Mouse (Mus musculus): ENCODE results near the gene Wdtc1.

DNA sequence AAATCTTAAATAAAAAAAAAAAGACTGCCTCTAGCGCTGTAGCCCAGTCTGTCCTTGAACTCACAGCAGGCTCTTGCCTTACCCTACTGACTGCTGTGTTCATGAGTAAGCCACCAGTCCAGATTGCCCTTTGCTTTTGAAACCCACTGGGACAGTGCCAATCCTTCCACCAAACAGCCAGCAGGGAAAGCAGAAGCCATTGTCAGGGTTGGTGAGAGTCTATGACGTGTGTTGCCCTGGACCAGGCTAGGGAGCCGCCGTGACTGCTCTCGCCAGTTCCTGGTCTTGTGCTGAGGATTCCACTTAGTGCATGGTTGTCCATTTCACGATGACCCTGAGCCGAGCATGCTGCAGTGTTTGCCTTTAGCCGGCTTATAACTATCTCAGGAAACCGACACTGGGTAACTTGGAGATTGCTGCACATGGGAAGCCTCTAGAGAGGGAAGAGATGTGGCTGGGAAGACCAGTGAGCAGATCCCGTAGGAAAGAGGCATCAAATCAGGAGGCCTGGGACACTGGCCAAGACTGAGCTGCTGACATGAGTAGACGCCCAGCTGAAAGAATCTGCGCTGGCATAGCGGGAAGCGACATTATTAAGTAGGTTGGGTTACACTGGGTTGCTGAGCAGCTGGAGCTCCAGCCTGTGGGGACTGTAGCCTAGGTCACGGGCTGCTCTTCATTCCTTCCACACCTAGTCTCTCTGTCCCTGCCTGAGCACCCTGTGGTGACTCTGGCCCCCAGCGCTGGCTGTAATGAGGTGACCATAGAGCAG lies 35.7 kb upstream of the Wdtc1 start:
- TF ChIP-seq CHD2 (IDR thresholded peaks at IDR 0.05; ENCODE audit: low read depth, low read length) (no peak), ZNF384 (IDR thresholded peaks at IDR 0.05; ENCODE audit: low read depth, low read length) (no peak), ZC3H11A (IDR thresholded peaks at IDR 0.05; ENCODE audit: borderline replicate concordance, low read depth, low read length) (no peak), HCFC1 (IDR thresholded peaks at IDR 0.05; ENCODE audit: borderline replicate concordance, insufficient read depth, low read length) (no peak)
